Mouse (Mus musculus): Measurements from ENCODE around the gene Sox5. TPM values are rescaled to one million over a fixed set of nuclear protein-coding genes. Genes with fewer than 3 reads are reported as not detected.

Sox5 gene
- polyA plus RNA-seq, 1 experiment: 24.3 TPM

- TF ChIP-seq POLR2A (IDR thresholded peaks at IDR 0.05; ENCODE audit: extremely low read depth, insufficient read depth, low read length) (no peak), CTCF (IDR thresholded peaks at IDR 0.05; ENCODE audit: extremely low read depth, insufficient read depth, low read length) (no peak)
- Histone ChIP-seq H3K4me3 (ENCODE audit: insufficient read depth, low read length) (no peak overlapping the region), H3K4me1 (ENCODE audit: control insufficient read depth, insufficient read depth, low read length) (no peaks in the 10 kb centered on the region), H3K27ac (ENCODE audit: insufficient read depth, low read length) (no peak overlapping the region)
These were observed 258.3 kb downstream of the Sox5 start for GRCm38 (mm10) chr6:144523479-144523878.

GRCm38 (mm10) chr6:144518811-144519210 lies 263.0 kb downstream of the Sox5 start:
- Histone ChIP-seq H3K4me1 (ENCODE audit: control insufficient read depth, insufficient read depth, low read length) (no peaks in the 10 kb centered on the region; the same call in 1 of the 2 replicates), H3K4me3 (ENCODE audit: insufficient read depth, low read length) (no peak overlapping the region), H3K27ac (ENCODE audit: insufficient read depth, low read length) (no peak overlapping the region)
- no peak for TF ChIP-seq CTCF (IDR thresholded peaks at IDR 0.05; ENCODE audit: extremely low read depth, insufficient read depth, low read length)
- no peak for TF ChIP-seq POLR2A (IDR thresholded peaks at IDR 0.05; ENCODE audit: extremely low read depth, insufficient read depth, low read length)

- H3K4me3 ChIP-seq (ENCODE audit: insufficient read depth, low read length): no peak overlapping the region
- TF ChIP-seq POLR2A (IDR thresholded peaks at IDR 0.05; ENCODE audit: extremely low read depth, insufficient read depth, low read length) (no peak), CTCF (IDR thresholded peaks at IDR 0.05; ENCODE audit: extremely low read depth, insufficient read depth, low read length) (no peak)
- H3K4me1 ChIP-seq (ENCODE audit: control insufficient read depth, insufficient read depth, low read length): no peaks in the 10 kb centered on the region; the same call in 1 of the 2 replicates
These were observed 265.9 kb downstream of the Sox5 start for GRCm38 (mm10) chr6:144515905-144516304.

GRCm38 (mm10) chr6:144513761-144514160 lies 268.0 kb downstream of the Sox5 start:
- no peak overlapping the region for H3K4me3 ChIP-seq (ENCODE audit: insufficient read depth, low read length)
- H3K27ac ChIP-seq (ENCODE audit: insufficient read depth, low read length): no peak overlapping the region
- TF ChIP-seq POLR2A (IDR thresholded peaks at IDR 0.05; ENCODE audit: extremely low read depth, insufficient read depth, low read length) (no peak), CTCF (IDR thresholded peaks at IDR 0.05; ENCODE audit: extremely low read depth, insufficient read depth, low read length) (no peak)
- H3K4me1 ChIP-seq (ENCODE audit: control insufficient read depth, insufficient read depth, low read length): peaks cover 2% of the 10 kb centered on the region; the same call in 1 of the 2 replicates

More at GRCm38 (mm10) chr6:144515905-144516304, 265.9 kb downstream of the Sox5 start:
- no peak overlapping the region for H3K27ac ChIP-seq (ENCODE audit: insufficient read depth, low read length)

- no peak for TF ChIP-seq POLR2A (IDR thresholded peaks at IDR 0.05; ENCODE audit: extremely low read depth, insufficient read depth, low read length)
- no peak for TF ChIP-seq CTCF (IDR thresholded peaks at IDR 0.05; ENCODE audit: extremely low read depth, insufficient read depth, low read length)
- H3K4me1 ChIP-seq (ENCODE audit: control insufficient read depth, insufficient read depth, low read length): peaks cover 2% of the 10 kb centered on the region; the same call in 1 of the 2 replicates
- H3K27ac ChIP-seq (ENCODE audit: insufficient read depth, low read length): no peak overlapping the region
- no peak overlapping the region for H3K4me3 ChIP-seq (ENCODE audit: insufficient read depth, low read length)
These were observed 269.9 kb downstream of the Sox5 start for GRCm38 (mm10) chr6:144511925-144512324.

GRCm38 (mm10) chr6:144510147-144510546 lies 271.6 kb downstream of the Sox5 start:
- Histone ChIP-seq H3K4me1 (ENCODE audit: control insufficient read depth, insufficient read depth, low read length) (peaks cover 2% of the 10 kb centered on the region; the same call in 1 of the 2 replicates), H3K4me3 (ENCODE audit: insufficient read depth, low read length) (no peak overlapping the region), H3K27ac (ENCODE audit: insufficient read depth, low read length) (no peak overlapping the region)
- TF ChIP-seq POLR2A (IDR thresholded peaks at IDR 0.05; ENCODE audit: extremely low read depth, insufficient read depth, low read length) (no peak), CTCF (IDR thresholded peaks at IDR 0.05; ENCODE audit: extremely low read depth, insufficient read depth, low read length) (no peak)

GRCm38 (mm10) chr6:144504197-144504551 lies 277.6 kb downstream of the Sox5 start:
- H3K4me1 ChIP-seq (ENCODE audit: control insufficient read depth, insufficient read depth, low read length): no peaks in the 10 kb centered on the region
- no peak for TF ChIP-seq POLR2A (IDR thresholded peaks at IDR 0.05; ENCODE audit: extremely low read depth, insufficient read depth, low read length)
- TF ChIP-seq CTCF (IDR thresholded peaks at IDR 0.05; ENCODE audit: extremely low read depth, insufficient read depth, low read length): no peak

GRCm38 (mm10) chr6:144503399-144504196 lies 278.2 kb downstream of the Sox5 start:
- no peak for TF ChIP-seq CTCF (IDR thresholded peaks at IDR 0.05; ENCODE audit: extremely low read depth, insufficient read depth, low read length)
- TF ChIP-seq POLR2A (IDR thresholded peaks at IDR 0.05; ENCODE audit: extremely low read depth, insufficient read depth, low read length): no peak
- H3K27ac ChIP-seq (ENCODE audit: insufficient read depth, low read length): no peak overlapping the region
- H3K4me3 ChIP-seq (ENCODE audit: insufficient read depth, low read length): no peak overlapping the region
- H3K4me1 ChIP-seq (ENCODE audit: control insufficient read depth, insufficient read depth, low read length): no peaks in the 10 kb centered on the region

More at GRCm38 (mm10) chr6:144504197-144504551, 277.6 kb downstream of the Sox5 start:
- H3K27ac ChIP-seq (ENCODE audit: insufficient read depth, low read length): no peak overlapping the region
- no peak overlapping the region for H3K4me3 ChIP-seq (ENCODE audit: insufficient read depth, low read length)

- Histone ChIP-seq H3K4me1 (ENCODE audit: control insufficient read depth, insufficient read depth, low read length) (no peaks in the 10 kb centered on the region), H3K27ac (ENCODE audit: insufficient read depth, low read length) (no peak overlapping the region), H3K4me3 (ENCODE audit: insufficient read depth, low read length) (no peak overlapping the region)
- no peak for TF ChIP-seq CTCF (IDR thresholded peaks at IDR 0.05; ENCODE audit: extremely low read depth, insufficient read depth, low read length)
- no peak for TF ChIP-seq POLR2A (IDR thresholded peaks at IDR 0.05; ENCODE audit: extremely low read depth, insufficient read depth, low read length)
These were observed 280.3 kb downstream of the Sox5 start for GRCm38 (mm10) chr6:144501439-144501838.

- Histone ChIP-seq H3K4me3 (ENCODE audit: insufficient read depth, low read length) (no peak overlapping the region), H3K4me1 (ENCODE audit: control insufficient read depth, insufficient read depth, low read length) (no peaks in the 10 kb centered on the region), H3K27ac (ENCODE audit: insufficient read depth, low read length) (no peak overlapping the region)
- no peak for TF ChIP-seq CTCF (IDR thresholded peaks at IDR 0.05; ENCODE audit: extremely low read depth, insufficient read depth, low read length)
These were observed 283.6 kb downstream of the Sox5 start for GRCm38 (mm10) chr6:144498177-144498576.

All from cortical plate, adult 2 months (tissue).